Mouse (Mus musculus): ENCODE measurements at regions not wholly inside any gene's neighbourhood (a gene's known extent, or its start where the extent isn't known, plus 50 kb on each side); places are given as distances from the start of the nearest gene placed in this dataset.

GRCm38 (mm10) chr13:6374570-6375173, 173.3 kb upstream of the Pitrm1 start:
- no peaks in the 10 kb centered on the region for H3K4me1 ChIP-seq (ENCODE audit: control insufficient read depth in 1 of 2, insufficient read depth in 2 of 2, low read length in 2 of 2)
- H3K27ac ChIP-seq (ENCODE audit: control insufficient read depth, low read depth, low read length): no peak overlapping the region
- H3K9ac ChIP-seq (ENCODE audit: control insufficient read depth, low read depth, low read length, poor library complexity, severe bottlenecking): no peak overlapping the region
- H3K27me3 ChIP-seq (ENCODE audit: control insufficient read depth in 1 of 2, insufficient read depth in 2 of 2, low read length in 2 of 2): no peaks in the 10 kb centered on the region
- no peaks in the 10 kb centered on the region for H3K36me3 ChIP-seq (ENCODE audit: control insufficient read depth in 1 of 2, insufficient read depth in 2 of 2, low read length in 2 of 2)
- H3K9me3 ChIP-seq (replicated peaks; ENCODE audit: insufficient read depth, low read length): no peaks in the 10 kb centered on the region
- no peak for TF ChIP-seq RAD21 (IDR thresholded peaks at IDR 0.05; ENCODE audit: low read depth, low read length)
- no peak for TF ChIP-seq MEF2A (IDR thresholded peaks at IDR 0.05; ENCODE audit: extremely low read depth, insufficient replicate concordance, low read depth, low read length, poor library complexity, severe bottlenecking)
- no peak for TF ChIP-seq MYC (IDR thresholded peaks at IDR 0.05; ENCODE audit: low read depth, low read length)
- no peak for TF ChIP-seq EP300 (IDR thresholded peaks at IDR 0.05; ENCODE audit: low read depth in 1 of 2, low read length in 2 of 2)
- no peak for TF ChIP-seq ETS1 (IDR thresholded peaks at IDR 0.05; ENCODE audit: low read depth, low read length)
- TF ChIP-seq NELFE (IDR thresholded peaks at IDR 0.05; ENCODE audit: low read depth, low read length): no peak
- TF ChIP-seq MXI1 (IDR thresholded peaks at IDR 0.05; ENCODE audit: low read depth, low read length): no peak
- TF ChIP-seq SIN3A (IDR thresholded peaks at IDR 0.05; ENCODE audit: low read length): no peak
- no peak for TF ChIP-seq POLR2AphosphoS5 (IDR thresholded peaks at IDR 0.05; ENCODE audit: borderline replicate concordance, low read depth, low read length)
- no peak for TF ChIP-seq UBTF (IDR thresholded peaks at IDR 0.05; ENCODE audit: borderline replicate concordance, insufficient read depth, low read depth, low read length)
- no peak for TF ChIP-seq USF2 (IDR thresholded peaks at IDR 0.05; ENCODE audit: borderline replicate concordance in 1 of 2, insufficient read depth in 1 of 2, low read depth in 1 of 2, low read length in 2 of 2)
- DNase-seq (ENCODE audit: low read depth, low spot score): no peak
- no peak overlapping the region for H3K4me3 ChIP-seq (ENCODE audit: control insufficient read depth in 1 of 2, insufficient read depth in 1 of 2, low read depth in 2 of 2, low read length in 2 of 2)
- no peaks in the 10 kb centered on the region for H3K79me2 ChIP-seq (ENCODE audit: control insufficient read depth, insufficient read depth, low read length, poor library complexity)

- DNase-seq (ENCODE audit: low read depth, low spot score): no peak
- H3K4me3 ChIP-seq (ENCODE audit: control insufficient read depth in 1 of 2, insufficient read depth in 1 of 2, low read depth in 2 of 2, low read length in 2 of 2): no peak overlapping the region
- no peak overlapping the region for H3K27ac ChIP-seq (ENCODE audit: control insufficient read depth, low read depth, low read length)
- H3K27me3 ChIP-seq (ENCODE audit: control insufficient read depth in 1 of 2, insufficient read depth in 2 of 2, low read length in 2 of 2): no peaks in the 10 kb centered on the region
- H3K36me3 ChIP-seq (ENCODE audit: control insufficient read depth in 1 of 2, insufficient read depth in 2 of 2, low read length in 2 of 2): no peaks in the 10 kb centered on the region
- no peaks in the 10 kb centered on the region for H3K4me1 ChIP-seq (ENCODE audit: control insufficient read depth in 1 of 2, insufficient read depth in 2 of 2, low read length in 2 of 2)
- H3K9me3 ChIP-seq (replicated peaks; ENCODE audit: insufficient read depth, low read length): no peaks in the 10 kb centered on the region
- TF ChIP-seq USF2 (IDR thresholded peaks at IDR 0.05; ENCODE audit: borderline replicate concordance in 1 of 2, insufficient read depth in 1 of 2, low read depth in 1 of 2, low read length in 2 of 2): no peak
- TF ChIP-seq UBTF (IDR thresholded peaks at IDR 0.05; ENCODE audit: borderline replicate concordance, insufficient read depth, low read depth, low read length): no peak
- TF ChIP-seq EP300 (IDR thresholded peaks at IDR 0.05; ENCODE audit: low read depth in 1 of 2, low read length in 2 of 2): no peak
- no peak for TF ChIP-seq KAT2A (conservative IDR thresholded peaks at IDR 0.05; ENCODE audit: low read depth, low read length)
- TF ChIP-seq TAL1 (IDR thresholded peaks at IDR 0.05; ENCODE audit: low read length): no peak
- no peak for TF ChIP-seq POLR2AphosphoS2 (IDR thresholded peaks at IDR 0.05; ENCODE audit: low read length)
- no peak for TF ChIP-seq TBP (IDR thresholded peaks at IDR 0.05; ENCODE audit: low read depth, low read length)
- TF ChIP-seq ETS1 (IDR thresholded peaks at IDR 0.05; ENCODE audit: low read depth, low read length): no peak
- TF ChIP-seq SMC3 (IDR thresholded peaks at IDR 0.05; ENCODE audit: low read depth, low read length): no peak
- TF ChIP-seq ELF1 (IDR thresholded peaks at IDR 0.05; ENCODE audit: low read depth, low read length): no peak
- TF ChIP-seq POLR2A (IDR thresholded peaks at IDR 0.05; ENCODE audit: control insufficient read depth in 1 of 2, insufficient read depth in 1 of 2, low read depth in 1 of 2, low read length in 2 of 2, poor library complexity in 1 of 2): no peak
- no peak for TF ChIP-seq MYC (IDR thresholded peaks at IDR 0.05; ENCODE audit: low read depth, low read length)
- TF ChIP-seq MAFK (IDR thresholded peaks at IDR 0.05; ENCODE audit: borderline replicate concordance, low read depth, low read length): no peak
- no peak for TF ChIP-seq MAZ (IDR thresholded peaks at IDR 0.05; ENCODE audit: low read depth, low read length)
- no peak for TF ChIP-seq ZNF384 (IDR thresholded peaks at IDR 0.05; ENCODE audit: low read depth, low read length)
- no peak for TF ChIP-seq RCOR1 (IDR thresholded peaks at IDR 0.05; ENCODE audit: low read depth, low read length)
- no peak for TF ChIP-seq MXI1 (IDR thresholded peaks at IDR 0.05; ENCODE audit: low read depth, low read length)
- TF ChIP-seq GATA1 (IDR thresholded peaks at IDR 0.05; ENCODE audit: low read depth, low read length): no peak
- TF ChIP-seq MYB (IDR thresholded peaks at IDR 0.05; ENCODE audit: low read depth, low read length): no peak
- TF ChIP-seq BHLHE40 (IDR thresholded peaks at IDR 0.05; ENCODE audit: borderline replicate concordance, low read depth, low read length): no peak
- H3K79me2 ChIP-seq (ENCODE audit: control insufficient read depth, insufficient read depth, low read length, poor library complexity): no peaks in the 10 kb centered on the region
- no peak overlapping the region for H3K9ac ChIP-seq (ENCODE audit: control insufficient read depth, low read depth, low read length, poor library complexity, severe bottlenecking)
Measured at GRCm38 (mm10) chr13:6377919-6378318, 170.0 kb upstream of the Pitrm1 start.
